Mouse (Mus musculus): ENCODE measurements around the gene Olfm3. TPM values are rescaled to one million over a fixed set of nuclear protein-coding genes. Genes with fewer than 3 reads are reported as not detected.

The Olfm3 gene
- total and polyA plus RNA-seq, 2 experiments from 2014 or later: 19.8 to 33.0 TPM

GRCm38 (mm10) chr3:114962316-114963083 is 58.6 kb downstream of the Olfm3 start:
- no peak for ATAC-seq (ENCODE audit: low FRiP score)
- 0 out of 2 replicates have a peak, but pooled peaks have one; percentile 13 for TF ChIP-seq CTCF (IDR thresholded peaks at IDR 0.05)
- no peaks in the 10 kb centered on the region for H3K4me1 ChIP-seq (ENCODE audit: insufficient read depth, low read length)

GRCm38 (mm10) chr3:114971183-114971582 is 67.3 kb downstream of the Olfm3 start:
- Histone ChIP-seq H3K9ac (replicated peaks; ENCODE audit: low read length, poor library complexity, severe bottlenecking) (no peak overlapping the region), H3K36me3 (ENCODE audit: insufficient read depth, low read length) (no peaks in the 10 kb centered on the region), H3K4me3 (ENCODE audit: low read depth, low read length) (no peak overlapping the region), H3K27ac (ENCODE audit: low read depth, low read length) (no peak overlapping the region), H3K4me2 (ENCODE audit: low read depth, low read length, poor library complexity, severe bottlenecking) (no peak overlapping the region), H3K9me3 (ENCODE audit: low read length) (no peaks in the 10 kb centered on the region), H3K4me1 (ENCODE audit: insufficient read depth, low read length) (no peaks in the 10 kb centered on the region), H3K27me3 (ENCODE audit: insufficient read depth, low read length) (no peaks in the 10 kb centered on the region)
- DNase-seq (ENCODE audit: low spot score): no peak
- ATAC-seq (ENCODE audit: low FRiP score): no peak
- TF ChIP-seq CTCF (IDR thresholded peaks at IDR 0.05): no peak

More at GRCm38 (mm10) chr3:114962316-114963083, 58.6 kb downstream of the Olfm3 start:
- Histone ChIP-seq H3K36me3 (ENCODE audit: insufficient read depth, low read length) (no peaks in the 10 kb centered on the region), H3K4me3 (ENCODE audit: low read depth, low read length) (no peak overlapping the region), H3K4me2 (ENCODE audit: low read depth, low read length, poor library complexity, severe bottlenecking) (no peak overlapping the region), H3K9me3 (ENCODE audit: low read length) (no peaks in the 10 kb centered on the region), H3K9ac (replicated peaks; ENCODE audit: low read length, poor library complexity, severe bottlenecking) (no peak overlapping the region), H3K27ac (ENCODE audit: low read depth, low read length) (no peak overlapping the region), H3K27me3 (ENCODE audit: insufficient read depth, low read length) (no peaks in the 10 kb centered on the region)
- no peak for DNase-seq (ENCODE audit: low spot score)
- 73% methylated on average over 4 of the region's 4 CpGs for WGBS

GRCm38 (mm10) chr3:114972522-114972921 is 68.6 kb downstream of the Olfm3 start:
- 55% methylated on average over 1 of the region's 1 CpGs for WGBS
- no peak for TF ChIP-seq CTCF (IDR thresholded peaks at IDR 0.05)
- peak; percentile 28 for DNase-seq (ENCODE audit: low spot score)
- no peak overlapping the region for H3K27ac ChIP-seq (ENCODE audit: low read depth, low read length)
- H3K9me3 ChIP-seq (ENCODE audit: low read length): no peaks in the 10 kb centered on the region
- no peak overlapping the region for H3K4me2 ChIP-seq (ENCODE audit: low read depth, low read length, poor library complexity, severe bottlenecking)
- no peaks in the 10 kb centered on the region for H3K4me1 ChIP-seq (ENCODE audit: insufficient read depth, low read length)
- no peaks in the 10 kb centered on the region for H3K27me3 ChIP-seq (ENCODE audit: insufficient read depth, low read length)
- H3K36me3 ChIP-seq (ENCODE audit: insufficient read depth, low read length): no peaks in the 10 kb centered on the region
- H3K9ac ChIP-seq (replicated peaks; ENCODE audit: low read length, poor library complexity, severe bottlenecking): no peak overlapping the region
- no peak for ATAC-seq (ENCODE audit: low FRiP score)
- H3K4me3 ChIP-seq (ENCODE audit: low read depth, low read length): no peak overlapping the region

GRCm38 (mm10) chr3:114990828-114991227 is 87.0 kb downstream of the Olfm3 start:
- TF ChIP-seq CTCF (IDR thresholded peaks at IDR 0.05): no peak
- no peak for DNase-seq (ENCODE audit: low spot score)
- no peak overlapping the region for H3K4me2 ChIP-seq (ENCODE audit: low read depth, low read length, poor library complexity, severe bottlenecking)
- WGBS: 88% methylated on average over 2 of the region's 2 CpGs
- H3K27me3 ChIP-seq (ENCODE audit: insufficient read depth, low read length): no peaks in the 10 kb centered on the region
- H3K27ac ChIP-seq (ENCODE audit: low read depth, low read length): no peak overlapping the region
- H3K4me3 ChIP-seq (ENCODE audit: low read depth, low read length): no peak overlapping the region
- H3K9ac ChIP-seq (replicated peaks; ENCODE audit: low read length, poor library complexity, severe bottlenecking): no peak overlapping the region
- no peaks in the 10 kb centered on the region for H3K36me3 ChIP-seq (ENCODE audit: insufficient read depth, low read length)
- no peaks in the 10 kb centered on the region for H3K4me1 ChIP-seq (ENCODE audit: insufficient read depth, low read length)
- no peaks in the 10 kb centered on the region for H3K9me3 ChIP-seq (ENCODE audit: low read length)
- no peak for ATAC-seq (ENCODE audit: low FRiP score)

- 71% methylated on average over 1 of the region's 1 CpGs for WGBS
These were observed 92.1 kb downstream of the Olfm3 start for GRCm38 (mm10) chr3:114995956-114996355.

GRCm38 (mm10) chr3:115027560-115027959 is 123.7 kb downstream of the Olfm3 start:
- no peak for TF ChIP-seq CTCF (IDR thresholded peaks at IDR 0.05)
- DNase-seq (ENCODE audit: low spot score): no peak
- 83% methylated on average over 3 of the region's 3 CpGs for WGBS
- Histone ChIP-seq H3K4me1 (ENCODE audit: insufficient read depth, low read length) (no peaks in the 10 kb centered on the region), H3K27ac (ENCODE audit: low read depth, low read length) (no peak overlapping the region), H3K9ac (replicated peaks; ENCODE audit: low read length, poor library complexity, severe bottlenecking) (no peak overlapping the region), H3K4me2 (ENCODE audit: low read depth, low read length, poor library complexity, severe bottlenecking) (no peak overlapping the region), H3K9me3 (ENCODE audit: low read length) (no peaks in the 10 kb centered on the region), H3K27me3 (ENCODE audit: insufficient read depth, low read length) (no peaks in the 10 kb centered on the region), H3K36me3 (ENCODE audit: insufficient read depth, low read length) (no peaks in the 10 kb centered on the region), H3K4me3 (ENCODE audit: low read depth, low read length) (no peak overlapping the region)
- ATAC-seq (ENCODE audit: low FRiP score): no peak

More at GRCm38 (mm10) chr3:114995956-114996355, 92.1 kb downstream of the Olfm3 start:
- Histone ChIP-seq H3K4me1 (ENCODE audit: insufficient read depth, low read length) (no peaks in the 10 kb centered on the region), H3K27ac (ENCODE audit: low read depth, low read length) (no peak overlapping the region), H3K27me3 (ENCODE audit: insufficient read depth, low read length) (no peaks in the 10 kb centered on the region), H3K36me3 (ENCODE audit: insufficient read depth, low read length) (no peaks in the 10 kb centered on the region), H3K4me2 (ENCODE audit: low read depth, low read length, poor library complexity, severe bottlenecking) (no peak overlapping the region), H3K4me3 (ENCODE audit: low read depth, low read length) (no peak overlapping the region), H3K9me3 (ENCODE audit: low read length) (no peaks in the 10 kb centered on the region), H3K9ac (replicated peaks; ENCODE audit: low read length, poor library complexity, severe bottlenecking) (no peak overlapping the region)
- TF ChIP-seq CTCF (IDR thresholded peaks at IDR 0.05): no peak
- no peak for DNase-seq (ENCODE audit: low spot score)
- no peak for ATAC-seq (ENCODE audit: low FRiP score)
